Mouse (Mus musculus): ENCODE data around the gene Spata19. TPM values are rescaled to one million over a fixed set of nuclear protein-coding genes. Genes with fewer than 3 reads are reported as not detected.

The Spata19 gene
- polyA plus RNA-seq, 1 experiment from 2014 or later = 0.27 TPM

- ATAC-seq (peak; percentile 81), DNase-seq (ENCODE audit: low spot score) (peak; percentile 86)
- Histone ChIP-seq H3K4me3 (ENCODE audit: low read depth, low read length) (no peak overlapping the region), H3K27ac (ENCODE audit: low read depth, low read length) (no peak overlapping the region), H3K36me3 (ENCODE audit: control insufficient read depth, insufficient read depth, low read length) (no peaks in the 10 kb centered on the region), H3K9me3 (replicated peaks; ENCODE audit: control insufficient read depth, low read length) (no peaks in the 10 kb centered on the region), H3K27me3 (replicated peaks; ENCODE audit: control insufficient read depth, insufficient read depth, low read length) (0 out of 2 replicates have a peak, but pooled peaks cover 4% of the 10 kb centered on the region), H3K9ac (ENCODE audit: low read length) (no peak overlapping the region), H3K4me2 (ENCODE audit: low read length) (peak overlapping the region; percentile 37), H3K4me1 (ENCODE audit: control insufficient read depth, insufficient read depth, low read length) (peaks cover 4% of the 10 kb centered on the region; the same call in 1 of the 2 replicates)
- 1% methylated on average over 11 of the region's 11 CpGs for WGBS
These were observed 17.5 kb downstream of the Spata19 start for GRCm38 (mm10) chr9:27414058-27414460.

- ATAC-seq = no peak
- no peaks in the 10 kb centered on the region for H3K9me3 ChIP-seq (replicated peaks; ENCODE audit: control insufficient read depth, low read length)
- H3K36me3 ChIP-seq (ENCODE audit: control insufficient read depth, insufficient read depth, low read length) = no peaks in the 10 kb centered on the region
- peak; percentile 24 for DNase-seq (ENCODE audit: low spot score)
- 69% methylated on average over 4 of the region's 4 CpGs for WGBS
- H3K4me3 ChIP-seq (ENCODE audit: low read depth, low read length) = no peak overlapping the region
- H3K27me3 ChIP-seq (replicated peaks; ENCODE audit: control insufficient read depth, insufficient read depth, low read length) = no peaks in the 10 kb centered on the region
- H3K9ac ChIP-seq (ENCODE audit: low read length) = no peak overlapping the region
- H3K27ac ChIP-seq (ENCODE audit: low read depth, low read length) = no peak overlapping the region
- H3K4me1 ChIP-seq (ENCODE audit: control insufficient read depth, insufficient read depth, low read length) = no peaks in the 10 kb centered on the region
- no peak overlapping the region for H3K4me2 ChIP-seq (ENCODE audit: low read length)
These were observed 27.9 kb downstream of the Spata19 start for GRCm38 (mm10) chr9:27424511-27424910.

- DNase-seq (ENCODE audit: low spot score) (no peak), ATAC-seq (no peak)
- Histone ChIP-seq H3K9me3 (replicated peaks; ENCODE audit: control insufficient read depth, low read length) (no peaks in the 10 kb centered on the region), H3K9ac (ENCODE audit: low read length) (no peak overlapping the region), H3K4me2 (ENCODE audit: low read length) (no peak overlapping the region), H3K4me3 (ENCODE audit: low read depth, low read length) (no peak overlapping the region), H3K27me3 (replicated peaks; ENCODE audit: control insufficient read depth, insufficient read depth, low read length) (no peaks in the 10 kb centered on the region), H3K36me3 (ENCODE audit: control insufficient read depth, insufficient read depth, low read length) (no peaks in the 10 kb centered on the region), H3K4me1 (ENCODE audit: control insufficient read depth, insufficient read depth, low read length) (no peaks in the 10 kb centered on the region), H3K27ac (ENCODE audit: low read depth, low read length) (no peak overlapping the region)
- WGBS = 51% methylated on average over 4 of the region's 4 CpGs
These were observed 32.0 kb downstream of the Spata19 start for GRCm38 (mm10) chr9:27428552-27428951.

GRCm38 (mm10) chr9:27433301-27433700 is 36.7 kb downstream of the Spata19 start:
- Histone ChIP-seq H3K27ac (ENCODE audit: low read depth, low read length) (no peak overlapping the region), H3K36me3 (ENCODE audit: control insufficient read depth, insufficient read depth, low read length) (no peaks in the 10 kb centered on the region), H3K4me3 (ENCODE audit: low read depth, low read length) (no peak overlapping the region), H3K9me3 (replicated peaks; ENCODE audit: control insufficient read depth, low read length) (no peaks in the 10 kb centered on the region), H3K9ac (ENCODE audit: low read length) (no peak overlapping the region), H3K4me1 (ENCODE audit: control insufficient read depth, insufficient read depth, low read length) (peaks cover 6% of the 10 kb centered on the region; the same call in 1 of the 2 replicates), H3K27me3 (replicated peaks; ENCODE audit: control insufficient read depth, insufficient read depth, low read length) (no peaks in the 10 kb centered on the region), H3K4me2 (ENCODE audit: low read length) (no peak overlapping the region)
- DNase-seq (ENCODE audit: low spot score) = no peak
- WGBS = 87% methylated on average over 7 of the region's 7 CpGs
- no peak for ATAC-seq

- no peak for ATAC-seq
- Histone ChIP-seq H3K4me2 (ENCODE audit: low read length) (no peak overlapping the region), H3K36me3 (ENCODE audit: control insufficient read depth, insufficient read depth, low read length) (no peaks in the 10 kb centered on the region), H3K27ac (ENCODE audit: low read depth, low read length) (no peak overlapping the region), H3K4me1 (ENCODE audit: control insufficient read depth, insufficient read depth, low read length) (peaks cover 6% of the 10 kb centered on the region; the same call in 1 of the 2 replicates), H3K27me3 (replicated peaks; ENCODE audit: control insufficient read depth, insufficient read depth, low read length) (no peaks in the 10 kb centered on the region), H3K9me3 (replicated peaks; ENCODE audit: control insufficient read depth, low read length) (no peaks in the 10 kb centered on the region), H3K9ac (ENCODE audit: low read length) (no peak overlapping the region), H3K4me3 (ENCODE audit: low read depth, low read length) (no peak overlapping the region)
- WGBS = 83% methylated on average over 9 of the region's 9 CpGs
- DNase-seq (ENCODE audit: low spot score) = no peak
These were observed 39.3 kb downstream of the Spata19 start for GRCm38 (mm10) chr9:27435936-27436335.

DNA sequence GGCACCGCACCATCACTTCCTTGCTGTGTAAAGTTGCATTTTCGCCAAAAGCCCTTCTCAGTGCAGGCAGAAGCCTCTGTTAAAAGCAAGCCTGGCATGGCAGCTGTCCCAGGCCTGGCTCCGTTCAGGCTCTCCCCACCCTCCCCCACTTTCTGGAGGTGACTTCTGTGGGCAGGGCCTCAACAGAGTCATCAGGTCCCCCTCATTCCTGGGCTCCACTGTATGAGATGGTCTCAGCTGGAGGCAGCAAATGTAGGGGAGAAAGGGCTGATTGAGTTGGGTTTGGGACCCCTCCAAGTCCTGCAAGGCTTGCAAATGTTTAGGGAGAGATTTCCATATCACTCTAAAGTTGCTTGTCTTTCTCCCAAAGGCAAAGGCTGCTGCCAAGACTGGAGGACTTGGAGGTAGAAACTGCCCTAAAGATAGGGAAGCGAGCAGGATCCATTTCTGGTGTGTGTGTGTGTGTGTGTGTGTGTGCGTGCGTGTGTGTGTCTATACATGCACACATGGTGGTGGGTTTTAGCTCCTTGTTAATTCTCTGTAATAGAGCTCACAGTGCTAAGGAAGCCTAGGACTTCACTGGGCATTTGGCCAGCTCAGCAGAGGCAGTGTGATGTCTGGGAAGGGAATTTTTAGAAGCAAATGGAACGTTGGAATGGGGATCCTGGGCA is 40.9 kb downstream of the Spata19 start:
- H3K4me1 ChIP-seq (ENCODE audit: control insufficient read depth, insufficient read depth, low read length) = peaks cover 6% of the 10 kb centered on the region; the same call in 1 of the 2 replicates
- H3K9ac ChIP-seq (ENCODE audit: low read length) = no peak overlapping the region
- no peak overlapping the region for H3K4me3 ChIP-seq (ENCODE audit: low read depth, low read length)
- DNase-seq (ENCODE audit: low spot score) (peak; percentile 72), ATAC-seq (peak; percentile 68)
- H3K27me3 ChIP-seq (replicated peaks; ENCODE audit: control insufficient read depth, insufficient read depth, low read length) = no peaks in the 10 kb centered on the region
- no peaks in the 10 kb centered on the region for H3K9me3 ChIP-seq (replicated peaks; ENCODE audit: control insufficient read depth, low read length)
- H3K4me2 ChIP-seq (ENCODE audit: low read length) = no peak overlapping the region
- H3K36me3 ChIP-seq (ENCODE audit: control insufficient read depth, insufficient read depth, low read length) = no peaks in the 10 kb centered on the region
- 43% methylated on average over 7 of the region's 7 CpGs for WGBS
- H3K27ac ChIP-seq (ENCODE audit: low read depth, low read length) = 0 out of 2 replicates have a peak overlapping the region, but pooled peaks have one; percentile 14

DNA sequence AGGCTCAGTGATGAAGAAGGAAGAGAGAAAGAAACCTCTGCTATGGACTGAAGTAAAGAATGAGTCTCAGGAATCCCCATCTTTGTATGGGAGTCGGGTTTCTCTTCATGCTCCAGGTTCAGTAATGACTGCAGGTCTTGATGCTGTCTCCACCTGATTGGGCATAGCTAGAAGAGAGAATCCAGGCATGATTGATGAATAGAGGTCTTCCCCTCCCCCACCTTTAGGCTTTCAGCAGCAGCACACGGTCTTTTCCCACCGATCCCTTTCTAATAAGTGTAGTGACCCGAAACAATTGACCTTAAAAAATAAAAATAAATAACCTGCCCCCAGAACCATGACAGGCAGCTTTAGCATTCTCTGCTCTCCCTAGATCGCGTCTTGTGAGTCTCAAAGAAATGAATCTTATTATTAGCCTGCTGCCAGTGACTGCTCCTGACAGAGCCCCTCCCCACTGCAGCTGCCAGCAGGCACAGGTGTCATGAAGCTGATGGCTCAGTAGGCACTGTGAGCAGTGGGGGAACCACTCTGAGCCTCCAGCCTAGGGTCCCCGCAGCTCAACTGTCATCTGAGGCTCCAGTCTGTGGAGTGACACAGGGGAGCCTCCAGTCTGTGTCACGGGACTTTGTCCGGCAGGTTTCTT is 53.3 kb downstream of the Spata19 start:
- H3K4me3 ChIP-seq (ENCODE audit: low read depth, low read length) = no peak overlapping the region
- H3K36me3 ChIP-seq (ENCODE audit: control insufficient read depth, insufficient read depth, low read length) = no peaks in the 10 kb centered on the region
- H3K27ac ChIP-seq (ENCODE audit: low read depth, low read length) = no peak overlapping the region
- 25% methylated on average over 9 of the region's 9 CpGs for WGBS
- no peak overlapping the region for H3K9ac ChIP-seq (ENCODE audit: low read length)
- no peak overlapping the region for H3K4me2 ChIP-seq (ENCODE audit: low read length)
- H3K4me1 ChIP-seq (ENCODE audit: control insufficient read depth, insufficient read depth, low read length) = peaks cover 6% of the 10 kb centered on the region; the same call in 1 of the 2 replicates
- DNase-seq (ENCODE audit: low spot score) (peak; percentile 37), ATAC-seq (peak; percentile 60; the same call in 1 of the 2 replicates)
- H3K9me3 ChIP-seq (replicated peaks; ENCODE audit: control insufficient read depth, low read length) = no peaks in the 10 kb centered on the region
- H3K27me3 ChIP-seq (replicated peaks; ENCODE audit: control insufficient read depth, insufficient read depth, low read length) = no peaks in the 10 kb centered on the region
